ENCODE assay signal across 11 mouse cellular contexts in the genomic region with DNA sequence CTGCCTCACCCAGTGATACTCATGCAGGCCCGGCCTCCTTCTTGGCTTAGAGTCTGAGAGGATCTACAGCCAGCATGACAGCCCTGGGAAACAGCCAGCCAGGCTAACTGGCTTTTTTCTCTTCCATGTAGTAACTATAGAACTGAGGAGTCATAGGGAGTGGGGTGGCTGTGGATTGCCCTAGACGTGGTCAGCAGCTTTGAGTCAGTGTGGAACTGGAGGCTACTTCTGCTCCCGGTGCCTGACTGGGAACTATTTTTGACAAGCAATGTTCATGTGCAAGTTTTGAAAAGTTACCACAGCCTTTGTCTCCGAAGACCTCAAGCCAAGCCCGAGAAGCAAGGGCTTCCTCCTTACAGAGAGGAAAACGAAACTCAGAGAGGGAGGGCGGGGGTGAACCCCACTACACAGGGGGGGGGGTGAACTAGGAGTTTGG. TPM values are rescaled to one million over a fixed set of nuclear protein-coding genes. Genes with fewer than 3 reads are reported as not detected.
A peak's percentile ranks its signal among the peaks of the same experiment; 100 is the strongest.
DNase-seq lines count a peak whose midpoint lies in the region; ATAC-seq and TF ChIP-seq lines count a peak whose summit lies in the region.
"Had no signal": no experiment of that assay in that cellular context is flagged by ENCODE, and none has a peak within 500 bp of the region (broad histone marks: within the 10 kb centered on the region; RNA-seq: fewer than 3 reads in every experiment).

No protein-coding gene starts in this region.

- H3K9ac ChIP-seq in heart, embryonic 12.5 days: no peak overlapping the region
- H3K9ac ChIP-seq in liver, embryonic 16.5 days (ENCODE audit: low read depth, low read length): no peak overlapping the region
- H3K9ac ChIP-seq: embryonic facial prominence, embryonic 15.5 days; kidney, embryonic 15.5 days had no signal

- no peak for TF ChIP-seq POLR2A in thymus, adult 2 months (IDR thresholded peaks at IDR 0.05; ENCODE audit: control insufficient read depth, extremely low read depth, insufficient read depth, low read length, poor library complexity)

- H3K4me2 ChIP-seq in heart, embryonic 12.5 days: no peak overlapping the region
- H3K4me2 ChIP-seq in liver, embryonic 16.5 days (ENCODE audit: low read depth, low read length): no peak overlapping the region
- H3K4me2 ChIP-seq: embryonic facial prominence, embryonic 15.5 days; kidney, embryonic 15.5 days had no signal

- H3K4me3 ChIP-seq in heart, embryonic 12.5 days: no peak overlapping the region
- H3K4me3 ChIP-seq in thymus, adult 2 months (ENCODE audit: control insufficient read depth, insufficient read depth, low read length): no peak overlapping the region
- H3K4me3 ChIP-seq in liver, embryonic 16.5 days (ENCODE audit: low read depth, low read length): no peak overlapping the region
- H3K4me3 ChIP-seq: embryonic facial prominence, embryonic 15.5 days; heart, adult 2 months; kidney, embryonic 15.5 days had no signal

- WGBS in heart, embryonic 12.5 days: 82% methylated on average over 7 of the region's 7 CpGs
- 5% methylated on average over 7 of the region's 7 CpGs for WGBS in thymus, adult 2 months
- WGBS in liver, embryonic 16.5 days (ENCODE audit: insufficient replicate concordance): 29% methylated on average over 7 of the region's 7 CpGs

- no peak for TF ChIP-seq CTCF in thymus, adult 2 months (IDR thresholded peaks at IDR 0.05; ENCODE audit: borderline replicate concordance, control insufficient read depth, extremely low read depth, insufficient read depth, low read length, poor library complexity)

- no peak overlapping the region for H3K27ac ChIP-seq in heart, embryonic 12.5 days (ENCODE audit: poor library complexity, severe bottlenecking)
- H3K27ac ChIP-seq in thymus, adult 2 months (ENCODE audit: control insufficient read depth, insufficient read depth, low read length): peak overlapping the region; percentile 79
- H3K27ac ChIP-seq in liver, embryonic 16.5 days (ENCODE audit: low read length): peak overlapping the region; percentile 65
- H3K27ac ChIP-seq: embryonic facial prominence, embryonic 15.5 days; heart, adult 2 months; kidney, embryonic 15.5 days had no signal

- H3K36me3 ChIP-seq in heart, embryonic 12.5 days: no peaks in the 10 kb centered on the region
- no peaks in the 10 kb centered on the region for H3K36me3 ChIP-seq in thymus, adult 2 months (ENCODE audit: control insufficient read depth, insufficient read depth, low read length)
- no peaks in the 10 kb centered on the region for H3K36me3 ChIP-seq in liver, embryonic 16.5 days (ENCODE audit: control insufficient read depth, insufficient read depth)
- H3K36me3 ChIP-seq: embryonic facial prominence, embryonic 15.5 days; kidney, embryonic 15.5 days had no signal

- H3K4me1 ChIP-seq in heart, embryonic 12.5 days (replicated peaks): no peaks in the 10 kb centered on the region
- H3K4me1 ChIP-seq in thymus, adult 2 months (replicated peaks; ENCODE audit: control insufficient read depth, insufficient read depth, low read length): peaks cover 11% of the 10 kb centered on the region
- no peaks in the 10 kb centered on the region; the same call in none of the 2 replicates for H3K4me1 ChIP-seq in liver, embryonic 16.5 days (ENCODE audit: control insufficient read depth, low read depth, low read length)
- H3K4me1 ChIP-seq: embryonic facial prominence, embryonic 15.5 days; kidney, embryonic 15.5 days had no signal

- peak; percentile 28 for DNase-seq in heart, adult 8-10 months (ENCODE audit: low spot score)
- DNase-seq in thymus, adult 2 months: peak; percentile 30
- no peak for DNase-seq in thymus, adult 18-20 months
- DNase-seq in thymus, postnatal 36 days: peak; percentile 13 to 18
- no peak for DNase-seq in left cerebral cortex, postnatal 10 days (ENCODE audit: extremely low spot score in 1 of 2, low spot score in 2 of 2)
- DNase-seq in ovary, adult 18-20 months (ENCODE audit: low spot score): no peak

- intact Hi-C loops in left cerebral cortex, postnatal 10 days (cut with DNase I): no loop called here

- no peak for ATAC-seq in heart, embryonic 12.5 days (ENCODE audit: insufficient number of reproducible peaks, low FRiP score)
- ATAC-seq in liver, embryonic 16.5 days (ENCODE audit: low read depth): peak; percentile 43; the same call in 1 of the 2 replicates

- no peaks in the 10 kb centered on the region for H3K9me3 ChIP-seq in heart, embryonic 12.5 days (replicated peaks)
- H3K9me3 ChIP-seq in liver, embryonic 16.5 days (replicated peaks; ENCODE audit: control insufficient read depth, low read length): no peaks in the 10 kb centered on the region
- H3K9me3 ChIP-seq: embryonic facial prominence, embryonic 15.5 days; kidney, embryonic 15.5 days had no signal

- peaks cover 19% of the 10 kb centered on the region for H3K27me3 ChIP-seq in heart, embryonic 12.5 days (replicated peaks)
- H3K27me3 ChIP-seq in thymus, adult 2 months (ENCODE audit: control insufficient read depth, insufficient read depth, low read length): no peaks in the 10 kb centered on the region
- H3K27me3 ChIP-seq in liver, embryonic 16.5 days (ENCODE audit: control insufficient read depth, insufficient read depth, low read depth, low read length): no peaks in the 10 kb centered on the region
- H3K27me3 ChIP-seq: embryonic facial prominence, embryonic 15.5 days had no signal

RNA-seq across cellular contexts. Expression of a gene that starts 8.8 kb away (rescaled TPM):
- total RNA-seq in heart, adult 8-10 months (2022): 1 to 10 TPM in 2 of 4 experiments, under 1 TPM in 2; 0.72 to 1.2 (median 0.95) TPM
- 1.2 and 1.3 TPM in 2 replicates for polyA plus RNA-seq in heart, embryonic 12.5 days (2016; fragmentation: Nextera tagmentation; extraction: Ambion mirVana)
- polyA plus RNA-seq in thymus, adult 2 months (2012; rRNA removed): 14.6 and 22.1 TPM in 2 replicates
- 10.1 and 11.7 TPM in 2 replicates for polyA plus RNA-seq in liver, embryonic 16.5 days (2015; fragmentation: Nextera tagmentation; extraction: Ambion mirVana)
- total RNA-seq in left cerebral cortex, postnatal 10 days (2021): 1 to 10 TPM; 2.4 to 3.0 TPM

RNA-seq across cellular contexts. Expression of a gene that starts 44.0 kb away (rescaled TPM):
- total RNA-seq in heart, adult 8-10 months (2022): 10 to 100 TPM; 41.9 to 50.0 (median 45.1) TPM
- 75.4 and 81.8 TPM in 2 replicates for polyA plus RNA-seq in heart, embryonic 12.5 days (2016; fragmentation: Nextera tagmentation; extraction: Ambion mirVana)
- 42.5 and 43.9 TPM in 2 replicates for polyA plus RNA-seq in thymus, adult 2 months (2012; rRNA removed)
- polyA plus RNA-seq in liver, embryonic 16.5 days (2015; fragmentation: Nextera tagmentation; extraction: Ambion mirVana): 30.9 and 36.2 TPM in 2 replicates
- 100 to 1,000 TPM; 123 to 128 TPM for total RNA-seq in left cerebral cortex, postnatal 10 days (2021)

RNA-seq across cellular contexts. Expression of a gene that starts 51.3 kb away (rescaled TPM):
- total RNA-seq in heart, adult 8-10 months (2022): 10 to 100 TPM; 12.9 to 21.5 (median 13.8) TPM
- polyA plus RNA-seq in heart, embryonic 12.5 days (2016; fragmentation: Nextera tagmentation; extraction: Ambion mirVana): 7.9 and 8.7 TPM in 2 replicates
- 4.9 and 9.2 TPM in 2 replicates for polyA plus RNA-seq in thymus, adult 2 months (2012; rRNA removed)
- 0.37 and 0.52 TPM in 2 replicates for polyA plus RNA-seq in liver, embryonic 16.5 days (2015; fragmentation: Nextera tagmentation; extraction: Ambion mirVana)
- 1 to 10 TPM; 6.8 to 7.1 TPM for total RNA-seq in left cerebral cortex, postnatal 10 days (2021)

Comparison
In these comparisons a context has a peak if more than half of its experiments do, and no peak if none do; other contexts are left out.
1. DNase-seq: peak in heart, adult 8-10 months (single experiment), thymus, adult 2 months (single experiment) and thymus, postnatal 36 days (2 of 2); none in thymus, adult 18-20 months (0 of 2), left cerebral cortex, postnatal 10 days (0 of 2) and ovary, adult 18-20 months (single experiment).